Mouse (Mus musculus) bone marrow macrophage, adult 2 months (primary cell): ENCODE data around the gene Psma4. TPM values are rescaled to one million over a fixed set of nuclear protein-coding genes. Genes with fewer than 3 reads are reported as not detected.

Source experiments
- H3K27ac ChIP-seq: 2 replicates; pipeline ENCODE4 v1.5.1; 2012; ENCODE audit warnings: low read depth, low read length; ENCODE audit not compliant: insufficient read depth
- H3K4me1 ChIP-seq: 2 replicates; pipeline ENCODE4 v1.6.1; 2012; ENCODE audit warnings: low read length; ENCODE audit not compliant: control insufficient read depth, insufficient read depth
- H3K4me3 ChIP-seq: 2 replicates; pipeline ENCODE4 v1.5.1; 2012; ENCODE audit warnings: mild to moderate bottlenecking, low read length, moderate library complexity; ENCODE audit not compliant: insufficient read depth
- CTCF ChIP-seq: IDR thresholded peaks from 2 replicates; pipeline ENCODE4 v1.5.1; 2012; ENCODE audit warnings: low read depth, mild to moderate bottlenecking, low read length, moderate library complexity
- POLR2A ChIP-seq: IDR thresholded peaks from 2 replicates; pipeline ENCODE4 v1.6.1; 2012; ENCODE audit warnings: mild to moderate bottlenecking, low read depth, low read length, borderline replicate concordance
- polyA plus RNA-seq: library from polyadenylated mRNA; stranded (reverse); fragments of >200 nt; gene quantifications from 2 replicates; pipeline ENCODE4 v1.2.4, GENCODE M21; 2012; ENCODE audit not compliant: missing spikeins, insufficient read depth, insufficient read length

The Psma4 gene
- polyA plus RNA-seq, 1 experiment = 159 TPM

DNA sequence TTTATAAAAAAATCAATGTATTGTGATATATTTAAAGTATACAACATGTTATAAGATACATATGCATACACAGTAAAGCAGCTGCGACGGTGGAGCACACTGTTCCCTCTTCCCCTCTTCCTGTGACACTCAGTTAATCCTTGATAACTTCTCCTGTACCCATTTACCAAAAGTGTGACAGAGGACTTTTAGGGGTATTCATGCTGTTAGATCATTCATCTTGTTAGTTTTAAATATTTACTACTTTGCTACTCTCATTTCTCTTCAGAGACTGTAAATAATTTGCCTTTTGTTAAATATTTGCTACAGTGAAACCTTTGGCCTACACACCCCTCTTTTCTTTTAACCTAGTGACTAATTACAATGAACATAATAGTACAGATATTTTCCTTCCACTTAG lies 18.2 kb upstream of the Psma4 start:
- TF ChIP-seq POLR2A = no peak
- no peak for TF ChIP-seq CTCF

DNA sequence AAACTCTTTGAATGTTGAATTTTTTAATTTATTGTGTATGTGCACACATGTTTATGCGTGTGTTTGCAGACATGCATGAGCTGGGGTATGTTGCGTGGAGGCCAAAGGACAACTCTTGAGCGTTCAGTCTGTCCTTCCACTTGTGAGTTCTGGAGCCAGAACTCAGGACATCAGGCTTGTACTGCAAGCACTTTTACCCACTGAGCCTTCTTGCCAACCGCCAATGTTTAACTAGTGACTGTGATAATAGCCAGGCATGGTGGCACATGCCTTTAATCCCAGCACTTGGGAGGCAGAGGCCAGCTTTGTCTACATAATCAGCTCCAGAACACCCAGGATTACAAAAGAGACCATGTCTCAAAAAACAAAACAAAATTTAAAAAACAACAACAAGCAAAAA lies 8.5 kb upstream of the Psma4 start:
- Histone ChIP-seq H3K27ac (no peak overlapping the region), H3K4me1 (no peaks in the 10 kb centered on the region), H3K4me3 (no peak overlapping the region)
- TF ChIP-seq POLR2A (no peak), CTCF (no peak)

More for the DNA sequence above, 18.2 kb upstream of the Psma4 start:
- Histone ChIP-seq H3K4me1 (no peaks in the 10 kb centered on the region), H3K27ac (no peak overlapping the region), H3K4me3 (no peak overlapping the region)

DNA sequence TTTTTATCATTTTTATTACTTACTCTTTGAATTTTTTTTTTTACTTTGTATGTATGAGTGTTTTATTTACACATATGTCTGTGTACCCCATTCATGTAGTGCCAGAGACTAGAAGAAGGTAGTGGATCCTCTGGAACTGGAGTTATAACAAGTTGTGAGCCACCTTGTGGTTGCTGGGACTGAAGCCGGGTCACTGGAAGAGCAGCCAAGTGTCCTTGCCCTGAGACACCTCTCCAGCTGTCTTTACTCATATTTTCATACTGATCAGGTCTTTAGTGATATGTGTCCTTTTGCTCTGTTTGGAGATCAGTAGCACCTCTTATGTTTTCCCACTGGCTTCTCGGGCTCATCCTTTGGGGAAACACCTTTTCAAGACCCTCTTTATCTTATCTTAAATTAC lies 6.1 kb upstream of the Psma4 start:
- Histone ChIP-seq H3K4me1 (peaks cover 2% of the 10 kb centered on the region; the same call in 1 of the 2 replicates), H3K4me3 (no peak overlapping the region), H3K27ac (no peak overlapping the region)
- TF ChIP-seq POLR2A = no peak
- TF ChIP-seq CTCF = no peak

DNA sequence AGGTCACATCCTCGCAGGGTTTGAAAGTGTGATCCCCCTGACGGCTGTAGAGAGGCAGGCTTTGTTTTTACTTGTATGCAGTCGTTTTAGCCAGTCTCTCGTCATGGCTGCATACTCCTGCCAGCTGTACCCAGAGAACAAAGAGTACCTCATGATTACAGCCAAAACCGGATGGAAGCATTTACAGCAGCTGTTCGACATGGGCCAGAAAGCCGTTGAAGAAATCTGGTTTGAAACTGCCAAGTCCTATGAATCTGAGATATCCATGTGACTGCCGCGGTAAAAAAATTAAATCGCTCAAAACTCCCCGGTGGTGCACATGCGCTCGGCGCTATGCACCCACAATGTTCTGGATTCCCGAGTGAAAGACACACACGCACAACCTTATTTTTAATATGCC lies 4.3 kb upstream of the Psma4 start:
- Histone ChIP-seq H3K27ac (no peak overlapping the region), H3K4me1 (peaks cover 5% of the 10 kb centered on the region; the same call in 1 of the 2 replicates), H3K4me3 (no peak overlapping the region)
- TF ChIP-seq CTCF (no peak), POLR2A (no peak)

DNA sequence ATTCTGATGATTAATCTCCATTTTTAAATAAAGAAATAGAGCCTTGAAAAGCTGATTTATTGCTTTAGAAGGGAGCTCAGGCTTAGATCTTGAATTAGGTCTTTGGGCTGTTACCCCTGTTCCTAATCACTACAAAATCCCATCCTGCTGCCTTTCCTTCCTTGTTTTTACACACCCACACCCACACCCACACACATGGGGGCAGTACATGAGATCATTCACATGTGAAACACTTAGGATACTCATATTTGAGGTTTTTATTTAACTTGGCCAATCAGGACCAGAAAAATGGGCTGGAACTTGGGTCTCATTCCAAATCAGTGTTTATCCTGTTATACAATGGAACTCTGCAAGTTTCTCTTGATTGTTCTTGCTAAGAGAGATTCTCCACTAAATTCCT lies 1.1 kb upstream of the Psma4 start:
- peaks cover 22% of the 10 kb centered on the region for H3K4me1 ChIP-seq
- TF ChIP-seq POLR2A (no peak), CTCF (no peak)
- no peak overlapping the region for H3K4me3 ChIP-seq
- H3K27ac ChIP-seq = no peak overlapping the region

DNA sequence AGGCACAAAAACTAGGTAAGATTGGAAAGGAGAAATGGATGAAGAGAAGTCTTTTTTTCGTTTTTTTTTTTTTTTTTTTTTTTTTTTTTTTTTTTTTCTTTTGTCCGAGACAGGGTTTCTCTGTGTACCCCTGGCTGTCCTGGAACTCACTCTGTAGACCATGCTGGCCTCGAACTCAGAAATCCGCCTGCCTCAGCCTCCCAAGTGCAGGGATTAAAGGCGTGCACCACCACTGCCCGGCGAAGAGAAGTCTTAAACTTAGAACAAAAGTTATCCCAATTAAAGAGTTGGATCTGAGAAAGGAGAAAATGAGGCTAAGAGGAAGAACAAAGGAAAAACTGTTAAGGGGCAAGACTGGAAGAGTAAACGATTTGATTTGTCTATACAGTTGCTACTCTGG lies 428 bp upstream of the Psma4 start:
- H3K27ac ChIP-seq = peak overlapping the region; percentile 66
- H3K4me1 ChIP-seq = peaks cover 25% of the 10 kb centered on the region
- H3K4me3 ChIP-seq = peak overlapping the region; percentile 58

DNA sequence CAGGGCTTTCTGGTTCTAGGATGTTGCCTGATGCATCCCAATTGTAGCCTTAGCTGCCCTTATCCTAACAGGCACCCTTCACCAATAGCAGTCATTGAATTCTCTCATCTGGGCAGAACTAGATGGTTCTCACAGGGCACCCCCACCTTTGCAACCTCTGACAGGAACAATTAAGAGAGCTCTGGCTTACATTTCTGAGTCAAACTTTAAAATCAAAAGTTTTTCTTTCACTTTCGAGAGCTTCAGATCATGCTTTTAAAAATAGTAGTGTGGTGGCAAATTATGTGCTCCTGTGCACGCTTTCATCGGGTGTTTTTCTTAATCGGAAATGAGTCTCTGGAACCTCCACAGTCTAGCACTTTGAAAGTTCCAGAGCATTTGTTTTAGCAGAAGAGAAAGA lies 10.5 kb downstream of the Psma4 start:
- no peak overlapping the region for H3K27ac ChIP-seq
- H3K4me1 ChIP-seq = no peaks in the 10 kb centered on the region
- no peak overlapping the region for H3K4me3 ChIP-seq
- TF ChIP-seq CTCF (no peak), POLR2A (no peak)

DNA sequence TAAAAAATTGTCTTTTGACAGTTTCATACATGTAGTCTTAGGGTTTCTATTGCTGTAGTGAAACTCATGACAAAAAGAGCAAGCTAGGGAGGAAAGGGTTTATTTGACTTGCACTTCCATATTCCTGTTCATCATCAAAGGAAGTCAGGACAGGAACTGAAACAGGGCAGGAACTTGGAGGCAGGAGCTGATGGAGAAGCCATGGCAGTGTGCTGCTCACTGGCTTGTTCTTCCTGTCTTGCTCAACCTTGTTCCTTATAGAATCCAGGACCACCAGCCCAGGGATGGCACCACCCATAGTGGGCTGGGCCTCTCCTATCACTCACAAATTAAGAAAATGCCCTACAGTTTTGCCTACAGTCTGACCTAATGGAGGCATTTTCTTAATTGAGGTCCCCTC lies 13.1 kb downstream of the Psma4 start:
- TF ChIP-seq CTCF (no peak), POLR2A (no peak)
- no peaks in the 10 kb centered on the region for H3K4me1 ChIP-seq
- no peak overlapping the region for H3K4me3 ChIP-seq
- no peak overlapping the region for H3K27ac ChIP-seq

DNA sequence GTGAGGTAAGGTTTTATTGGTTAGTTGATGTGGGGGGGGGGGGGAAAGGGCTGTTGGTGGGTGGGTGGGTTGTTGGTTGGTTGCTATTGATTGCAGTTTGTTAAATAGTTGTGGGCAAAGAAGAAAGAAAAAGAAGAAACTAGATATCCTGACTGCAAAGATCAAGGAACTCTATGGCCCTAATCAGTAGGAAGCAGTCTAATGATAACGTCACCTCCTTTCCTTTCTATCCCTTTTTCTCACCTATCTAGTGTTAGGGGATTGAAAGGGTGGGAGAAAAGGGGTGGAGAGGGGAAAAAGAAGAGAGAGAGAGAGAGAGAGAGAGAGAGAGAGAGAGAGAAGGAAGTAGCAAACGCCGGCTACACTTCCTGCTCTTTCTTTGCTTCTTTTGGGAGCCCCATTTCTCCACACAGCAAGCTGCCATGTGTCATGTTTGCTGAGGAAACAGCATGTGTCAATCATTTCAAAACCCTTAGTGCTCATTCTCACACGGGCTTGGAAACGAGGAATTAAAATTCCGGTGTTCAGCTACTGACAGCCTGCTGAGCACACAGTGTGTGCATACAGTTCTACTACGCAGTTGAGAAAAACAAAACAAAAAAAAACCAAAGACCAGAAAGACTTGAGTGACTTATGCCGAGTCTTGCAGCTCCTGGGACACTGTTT lies 19.5 kb downstream of the Psma4 start:
- TF ChIP-seq POLR2A (no peak), CTCF (no peak)
- Histone ChIP-seq H3K4me3 (no peak overlapping the region), H3K4me1 (peaks cover 3% of the 10 kb centered on the region), H3K27ac (no peak overlapping the region)

DNA sequence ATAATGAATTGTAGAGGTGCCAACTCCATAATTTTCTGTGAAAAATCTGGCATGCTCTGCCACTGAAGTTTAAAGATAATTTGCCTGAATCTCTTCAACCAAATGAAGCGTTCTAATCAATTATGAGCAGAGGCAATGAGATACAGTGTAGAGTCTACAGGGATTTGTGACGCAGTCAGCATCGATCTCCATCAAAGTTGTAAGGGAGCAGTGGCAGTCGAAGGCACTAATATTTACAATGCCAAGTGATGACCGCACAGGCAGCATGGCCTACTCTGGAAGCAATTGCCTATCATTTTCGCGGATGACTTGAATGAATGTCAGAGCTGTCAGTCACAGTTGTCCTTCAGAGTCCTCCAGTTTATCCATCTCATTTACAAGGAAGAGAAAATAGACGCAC lies 30.1 kb downstream of the Psma4 start, which contains the start of gene Chrna5:
Chrna5 (plus strand) TSS at position 207 of the 400 bp plus-strand sequence.
- H3K27ac ChIP-seq = no peak within 1 kb of the TSS
- H3K4me3 ChIP-seq = peak within 1 kb of the TSS; percentile 58
- no peak for TF ChIP-seq CTCF
- no peak for TF ChIP-seq POLR2A
- no peaks in the 10 kb centered on the region for H3K4me1 ChIP-seq
